Mouse (Mus musculus): ENCODE results near the gene Snx32.

Gene Snx32

GRCm38 (mm10) chr19:5457746-5458442, 52.4 kb downstream of the Snx32 start, which contains the start of gene Ccdc85b:
Gene Ccdc85b, minus strand, starts transcription at chr19:5457894.
- DNase-seq (ENCODE audit: low spot score in 2 of 2) = no peak

DNA sequence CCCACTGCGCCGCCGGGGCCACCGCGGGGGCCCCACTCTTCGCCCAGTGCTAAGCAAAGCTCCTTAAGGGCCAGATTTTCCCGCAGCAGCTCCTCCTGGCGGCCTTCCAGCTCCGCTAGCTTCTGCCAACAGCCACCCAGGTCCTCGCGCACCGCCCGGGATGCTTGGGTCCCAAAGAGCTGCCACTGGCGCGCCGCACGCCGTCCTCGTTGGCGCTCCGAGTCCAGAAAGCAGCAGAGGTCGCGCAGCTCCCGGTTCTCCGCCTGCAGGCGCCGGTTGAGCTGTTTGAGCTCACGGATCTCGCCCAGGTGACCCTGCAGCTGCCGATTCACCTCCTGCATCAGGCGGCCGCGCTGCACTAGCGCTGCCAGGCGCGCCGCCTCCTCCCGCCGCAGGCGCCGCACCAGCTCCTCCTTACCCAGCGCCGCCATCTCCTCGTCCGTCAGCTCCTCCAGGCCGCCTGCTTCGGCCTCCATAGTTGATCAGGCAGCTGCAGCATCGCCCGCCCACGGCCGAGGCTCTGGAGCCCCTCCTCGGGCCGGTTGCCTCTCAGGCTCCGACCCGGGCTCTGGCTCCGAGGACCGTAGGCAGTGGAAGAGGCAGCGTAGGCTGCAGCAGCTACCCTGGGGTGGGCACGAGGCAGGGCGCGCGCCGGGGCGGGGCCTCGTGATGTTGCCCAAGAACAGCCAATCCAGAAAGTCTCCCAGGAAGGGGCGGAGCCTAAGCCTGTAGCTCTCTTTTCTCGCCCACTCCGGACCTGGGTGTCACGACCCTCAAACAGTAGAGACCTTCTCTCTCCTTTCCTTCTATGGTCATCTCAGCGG, 53.2 kb downstream of the Snx32 start:
- DNase-seq (ENCODE audit: low spot score in 2 of 2) = peak; percentile 96

DNA sequence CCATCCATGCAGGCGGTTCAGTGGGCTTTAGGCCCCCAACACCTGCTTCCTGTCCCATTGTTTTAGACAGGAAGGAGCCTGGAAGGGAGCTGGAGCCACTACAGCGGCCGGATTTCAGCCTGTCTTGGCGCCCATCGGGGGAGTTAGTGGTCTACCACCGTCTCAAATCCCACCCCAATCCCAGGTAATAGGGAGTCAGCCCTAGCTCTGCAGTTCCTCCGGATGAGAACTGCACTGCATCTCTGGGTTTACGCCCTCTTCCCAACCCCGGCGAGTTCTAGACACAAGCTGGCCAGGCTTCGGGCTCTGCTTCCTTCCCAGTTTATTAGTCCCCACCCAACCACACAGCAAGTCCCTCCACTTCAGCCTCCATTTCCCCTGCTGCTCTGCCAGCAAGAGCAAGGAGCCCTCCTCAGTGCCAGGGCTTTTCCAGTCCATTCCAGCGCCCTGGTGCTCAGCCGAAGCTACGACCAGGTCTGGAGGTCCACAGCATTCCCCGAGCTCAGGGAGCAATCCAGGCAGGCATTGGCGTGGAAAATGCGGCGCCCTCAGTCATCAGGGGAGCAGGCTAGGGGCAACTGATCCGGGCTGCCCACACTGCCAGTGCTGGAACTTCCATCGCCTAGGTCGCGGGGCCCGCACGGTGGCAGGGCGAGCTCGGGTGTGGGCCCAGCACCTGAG, 54.0 kb downstream of the Snx32 start:
- DNase-seq (ENCODE audit: low spot score in 2 of 2) = no peak

GRCm38 (mm10) chr19:5455568-5455967, 54.8 kb downstream of the Snx32 start:
- no peak for DNase-seq (ENCODE audit: low spot score in 2 of 2)

- DNase-seq (ENCODE audit: low spot score in 2 of 2) = no peak
Measured at GRCm38 (mm10) chr19:5455037-5455436, 55.3 kb downstream of the Snx32 start.

GRCm38 (mm10) chr19:5451766-5452165, 58.6 kb downstream of the Snx32 start:
- no peak for DNase-seq (ENCODE audit: low spot score in 2 of 2)

DNA sequence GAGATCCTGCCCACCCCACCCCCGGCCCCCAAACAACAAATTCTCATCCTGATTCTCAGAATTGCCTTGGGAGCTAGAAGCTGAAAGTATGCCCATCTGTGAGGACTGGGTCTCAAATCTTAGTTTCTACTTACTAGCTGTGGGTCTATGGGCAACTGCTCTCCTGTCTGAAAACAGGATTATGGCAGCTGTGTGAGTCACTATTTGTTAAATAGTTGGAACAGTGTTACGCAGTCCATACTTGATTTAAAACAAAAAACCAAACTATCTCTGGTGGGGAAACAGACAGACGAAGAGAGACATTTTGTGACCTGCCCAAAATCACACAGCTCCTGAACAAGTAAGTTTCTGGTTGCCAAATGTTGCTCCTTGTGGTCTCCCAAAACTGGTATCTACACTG, 60.7 kb downstream of the Snx32 start:
- no peak for DNase-seq (ENCODE audit: low spot score in 2 of 2)

DNA sequence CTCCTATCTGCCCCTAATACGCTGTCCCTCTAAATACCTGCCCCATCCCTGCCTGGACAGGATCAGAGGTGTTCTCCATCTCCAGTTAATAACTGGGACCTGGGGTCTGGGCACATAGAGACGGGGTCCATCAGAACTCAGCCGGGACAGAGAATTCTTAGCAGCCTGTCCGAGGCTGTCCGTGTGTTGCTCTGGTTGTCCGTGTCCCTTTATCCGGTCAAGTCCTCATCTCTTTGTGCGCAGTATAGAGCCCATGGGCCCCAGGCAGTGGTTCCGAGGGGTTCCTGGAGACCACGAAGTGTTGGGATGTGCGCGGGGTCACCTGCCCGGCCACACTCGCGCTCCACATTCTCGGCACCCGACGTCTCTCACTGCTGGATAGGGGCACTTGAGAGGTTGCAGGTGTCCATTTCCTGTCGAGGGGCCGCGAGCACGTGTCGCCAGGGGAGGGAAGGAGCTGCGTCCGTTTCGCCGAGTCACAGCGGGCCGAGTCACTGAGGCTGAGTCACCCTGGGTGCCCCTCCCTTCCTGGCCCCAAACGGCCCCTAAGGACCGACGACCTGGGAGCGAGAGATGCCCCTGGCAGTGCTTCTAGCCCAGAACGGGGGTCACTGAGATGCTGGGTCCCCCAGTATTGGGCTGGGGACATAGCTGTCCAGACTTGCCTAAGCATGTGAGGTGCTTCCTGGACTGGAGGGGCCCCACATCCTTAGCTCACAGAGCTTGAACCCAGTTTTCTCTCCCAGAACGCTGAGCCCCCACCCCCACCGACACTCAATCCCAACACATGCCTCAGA, 61.8 kb downstream of the Snx32 start:
- DNase-seq (ENCODE audit: low spot score in 2 of 2) = no peak

DNA sequence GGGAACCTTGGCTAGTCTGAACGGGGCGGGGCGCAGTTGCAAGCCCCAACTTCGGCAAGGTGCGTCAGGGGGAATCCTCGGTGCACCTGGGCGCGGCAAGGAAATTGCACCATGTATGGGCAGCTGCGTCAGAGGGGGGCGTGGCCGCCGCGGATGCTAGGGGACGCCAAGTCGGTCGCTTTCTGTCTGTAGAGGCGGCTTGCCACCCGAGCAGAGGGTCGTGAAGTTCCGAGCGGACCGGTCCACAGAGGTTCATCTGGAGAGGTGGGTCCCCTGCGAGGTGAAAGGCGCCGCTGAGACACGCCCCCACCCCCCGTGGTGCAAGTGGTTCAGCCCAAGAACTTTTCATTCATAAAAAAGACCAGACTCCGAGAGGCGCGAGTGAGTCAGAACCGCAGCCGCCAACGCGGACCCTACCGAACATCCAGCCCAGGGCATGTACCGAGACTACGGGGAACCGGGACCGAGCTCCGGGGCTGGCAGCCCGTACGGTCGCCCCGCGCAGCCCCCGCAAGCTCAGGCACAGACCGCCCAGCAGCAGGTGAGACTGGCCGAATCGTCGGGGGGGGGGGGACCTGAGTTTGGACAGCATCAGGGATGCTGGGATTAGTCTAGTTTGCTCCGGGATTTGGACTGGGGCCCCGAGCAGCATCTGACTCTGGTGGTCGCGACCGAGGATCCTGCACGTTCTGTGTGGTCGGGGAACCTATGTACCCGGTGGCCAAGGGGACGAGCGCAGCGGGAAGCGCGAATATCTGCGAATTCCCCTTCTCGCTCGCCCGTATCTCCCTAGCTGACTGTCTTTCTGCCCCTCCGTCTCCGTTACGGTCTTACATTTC, 62.6 kb downstream of the Snx32 start, which contains the start of gene Fosl1:
Gene Fosl1, plus strand, starts transcription at position 33 of the 839 bp plus-strand sequence.
- peak in 1 of 2 experiments; percentile 63 for DNase-seq (ENCODE audit: low spot score in 2 of 2)

DNA sequence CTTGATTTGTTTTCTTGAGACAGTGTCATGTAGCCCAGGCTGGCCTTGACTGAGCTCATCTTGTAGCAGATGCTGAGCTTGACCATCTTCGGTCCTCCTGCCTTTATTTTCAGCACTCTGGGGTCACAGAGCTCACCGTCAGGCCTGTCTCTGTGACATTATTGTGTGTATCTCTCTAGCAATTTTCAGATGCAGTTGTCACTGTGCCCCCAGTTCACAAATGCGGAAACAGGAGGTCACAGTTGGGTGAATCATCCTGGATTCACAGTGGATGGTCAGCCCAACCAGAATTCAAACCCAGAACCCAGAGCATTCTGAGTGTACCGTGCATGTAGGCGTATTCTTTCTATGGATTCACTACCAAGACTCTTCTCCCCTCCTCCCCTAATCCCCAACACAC, 64.6 kb downstream of the Snx32 start:
- DNase-seq (ENCODE audit: low spot score in 2 of 2) = no peak

- no peak for DNase-seq (ENCODE audit: low spot score in 2 of 2)
Measured at GRCm38 (mm10) chr19:5444954-5445353, 65.4 kb downstream of the Snx32 start.

GRCm38 (mm10) chr19:5444371-5444908, 65.9 kb downstream of the Snx32 start:
- DNase-seq (ENCODE audit: low spot score in 2 of 2) = no peak
